Mouse (Mus musculus) megakaryocyte, embryonic 14.5 days (primary cell): ENCODE data around the gene Lrp5.

Source experiments
- FLI1 ChIP-seq: IDR thresholded peaks from 2 replicates; pipeline ENCODE4 v1.6.1; 2012; ENCODE audit warnings: low read length, inconsistent platforms, mixed read lengths
- GATA1 ChIP-seq: IDR thresholded peaks from 3 replicates; pipeline ENCODE4 v1.6.1; 2012; ENCODE audit warnings: mixed read lengths, low read length, inconsistent platforms, borderline replicate concordance

DNA sequence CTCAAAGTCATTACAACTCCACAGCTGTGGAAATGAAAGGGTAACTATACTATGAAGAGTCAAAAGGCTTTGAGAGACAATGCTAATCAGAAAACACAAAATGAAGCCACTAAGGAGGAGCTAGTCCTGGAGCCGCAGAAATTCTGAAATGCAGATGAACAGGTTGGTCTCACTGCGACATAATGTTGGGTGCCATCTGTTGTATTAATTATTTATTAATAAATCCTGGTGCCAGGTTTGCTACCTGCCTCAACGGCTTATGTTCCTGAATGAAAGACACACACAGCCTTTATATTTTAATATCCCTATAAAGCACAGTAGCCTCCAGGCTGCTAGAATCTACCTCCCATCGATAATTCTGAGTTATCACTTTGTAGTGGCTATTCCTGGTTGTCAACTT is 143.8 kb downstream of the Lrp5 start:
- no peak for TF ChIP-seq GATA1
- no peak for TF ChIP-seq FLI1
